Mouse (Mus musculus) thymus, postnatal 10 days (tissue): ENCODE measurements around the gene Lgals7.

Experiments
- DNase-seq, 2 experiments: peaks; one replicate each; pipeline ENCODE4 v3.0.0; 2021; ENCODE audit warnings: low spot score in 2 of 2

Lgals7 gene

GRCm38 (mm10) chr7:28863540-28863939 lies at the start of gene Lgals7:
Gene Lgals7, plus strand, starts transcription at chr7:28863853.
- no peak for DNase-seq

- DNase-seq = no peak
Measured at GRCm38 (mm10) chr7:28814306-28815034, 49.2 kb upstream of the Lgals7 start.

GRCm38 (mm10) chr7:28815230-28815629 lies 48.4 kb upstream of the Lgals7 start:
- DNase-seq = no peak

- no peak for DNase-seq
Measured at GRCm38 (mm10) chr7:28816201-28816600, 47.5 kb upstream of the Lgals7 start.

GRCm38 (mm10) chr7:28816920-28817319 lies 46.7 kb upstream of the Lgals7 start:
- no peak for DNase-seq

- DNase-seq = no peak
Measured at GRCm38 (mm10) chr7:28817524-28817923, 46.1 kb upstream of the Lgals7 start.

- DNase-seq = no peak
Measured at GRCm38 (mm10) chr7:28817957-28818356, 45.7 kb upstream of the Lgals7 start.

GRCm38 (mm10) chr7:28818436-28818835 lies 45.2 kb upstream of the Lgals7 start:
- no peak for DNase-seq

GRCm38 (mm10) chr7:28818861-28819452 lies 44.7 kb upstream of the Lgals7 start:
- DNase-seq = no peak

- no peak for DNase-seq
Measured at GRCm38 (mm10) chr7:28819571-28819970, 44.1 kb upstream of the Lgals7 start.

- no peak for DNase-seq
Measured at GRCm38 (mm10) chr7:28820358-28821260, 43.0 kb upstream of the Lgals7 start.

- DNase-seq = no peak
Measured at GRCm38 (mm10) chr7:28821261-28821831, 42.3 kb upstream of the Lgals7 start.

GRCm38 (mm10) chr7:28822556-28822955 lies 41.1 kb upstream of the Lgals7 start:
- DNase-seq = no peak

GRCm38 (mm10) chr7:28822993-28823903 lies 40.4 kb upstream of the Lgals7 start:
- DNase-seq = no peak

- no peak for DNase-seq
Measured at GRCm38 (mm10) chr7:28823932-28824331, 39.7 kb upstream of the Lgals7 start.

GRCm38 (mm10) chr7:28824941-28825685 lies 38.5 kb upstream of the Lgals7 start, which contains the start of gene Ech1:
Gene Ech1, plus strand, starts transcription at chr7:28825217.
- peak; percentile 85 to 88 for DNase-seq

GRCm38 (mm10) chr7:28825686-28826401 lies 37.8 kb upstream of the Lgals7 start:
- peak; percentile 36 to 52 for DNase-seq

GRCm38 (mm10) chr7:28826402-28826772 lies 37.3 kb upstream of the Lgals7 start:
- DNase-seq = no peak

GRCm38 (mm10) chr7:28827338-28827737 lies 36.3 kb upstream of the Lgals7 start:
- no peak for DNase-seq

GRCm38 (mm10) chr7:28829821-28830220 lies 33.8 kb upstream of the Lgals7 start:
- DNase-seq = no peak
